Mouse (Mus musculus): ENCODE measurements around the gene Igtp. TPM values are rescaled to one million over a fixed set of nuclear protein-coding genes. Genes with fewer than 3 reads are reported as not detected.
"Not testable (repeated sequence)": the region's sequence is repeated elsewhere in the genome, so short reads cannot be mapped to it uniquely, and the experiment has no call there.

The Igtp gene
- 1 to 10 TPM; 2.4 to 5.5 (median 3.6) TPM for total RNA-seq (2022)

DNA sequence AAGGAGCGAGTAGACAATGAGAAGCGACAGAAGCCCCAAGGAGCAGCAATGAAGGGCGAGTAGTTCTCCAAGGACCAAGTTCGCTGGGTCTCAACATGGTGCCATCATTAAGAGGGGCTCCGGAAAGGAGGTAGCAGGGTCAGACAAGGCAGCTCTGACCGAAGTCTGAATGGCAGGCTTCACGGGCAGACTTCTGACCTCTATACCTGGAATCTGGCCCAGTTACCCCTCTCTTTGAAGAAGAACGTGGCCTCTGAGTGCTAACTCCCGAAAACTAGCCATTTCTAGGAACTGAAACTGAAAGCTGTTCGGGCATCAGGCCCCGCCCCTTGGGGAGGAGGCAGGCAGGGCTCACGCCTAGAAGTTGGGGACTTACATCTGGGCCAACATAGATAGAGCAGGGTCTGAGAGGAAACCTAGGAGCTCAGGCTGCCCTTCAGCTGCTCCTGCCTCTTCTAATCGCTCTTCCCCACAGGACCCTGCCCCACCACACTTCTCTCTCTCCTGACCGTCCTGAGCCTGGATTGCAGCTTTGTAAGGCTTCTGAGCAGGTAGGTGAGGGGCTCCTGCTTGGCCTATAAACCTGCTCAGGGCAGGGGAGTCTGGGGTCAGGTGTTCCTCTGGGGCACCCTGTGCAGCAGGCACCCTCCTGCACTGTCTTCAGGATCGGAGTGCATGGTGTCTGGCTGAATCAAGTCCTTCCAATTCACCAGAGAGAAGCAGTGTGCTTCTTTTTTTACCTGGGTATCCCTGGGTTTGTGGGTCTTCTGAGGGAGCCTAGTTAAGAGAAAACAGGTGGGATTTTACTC lies at the start of gene Igtp, which contains the start of gene Irgm2:
Igtp (plus strand) TSS at position 328 of the 809 bp plus-strand sequence.
Irgm2 (plus strand) TSS at position 390 of the 809 bp plus-strand sequence.
- DNase-seq (ENCODE audit: low spot score in 2 of 2) = peak in 1 of 2 experiments; percentile 21

DNA sequence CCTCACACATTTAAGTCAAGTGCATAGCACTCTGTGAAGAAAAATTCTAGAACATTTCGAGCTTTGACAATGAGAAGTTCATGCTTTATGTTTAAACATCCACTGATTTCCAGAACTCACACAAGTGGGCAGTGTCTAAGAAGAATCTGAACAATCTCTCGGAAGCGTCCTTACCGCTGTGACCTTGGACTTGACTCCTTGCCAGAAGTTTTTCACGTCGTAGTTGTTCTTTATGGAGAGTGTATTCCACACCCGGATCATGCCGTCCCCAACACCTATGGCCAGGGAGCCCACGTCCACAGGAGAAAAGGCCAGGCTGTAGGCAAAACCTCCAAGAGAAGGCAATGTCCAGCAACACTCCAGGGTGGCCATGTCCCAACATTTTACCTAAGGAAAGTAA lies 43.9 kb upstream of the Igtp start:
- DNase-seq (ENCODE audit: low spot score in 2 of 2) = no peak

DNA sequence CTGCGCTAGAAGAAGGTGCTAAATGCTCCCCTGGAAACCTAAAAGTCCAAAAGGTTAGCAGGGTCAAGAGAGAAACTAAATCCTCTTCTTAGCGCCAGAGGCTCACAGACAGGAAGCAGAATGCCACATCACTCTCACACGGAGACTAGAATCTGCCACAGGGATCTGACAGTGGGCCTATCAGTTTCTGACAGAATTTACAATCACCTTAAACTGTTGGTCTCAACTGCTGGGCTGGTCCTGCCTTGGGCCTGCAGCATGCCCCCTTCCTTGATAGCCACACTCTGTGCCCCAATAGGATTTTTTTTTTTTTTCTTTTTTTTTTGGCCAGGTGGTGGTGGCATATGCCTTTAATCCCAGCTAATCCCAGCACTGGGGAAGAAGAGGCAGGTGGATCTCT lies 42.5 kb upstream of the Igtp start:
- no peak for DNase-seq (ENCODE audit: low spot score in 2 of 2)

DNA sequence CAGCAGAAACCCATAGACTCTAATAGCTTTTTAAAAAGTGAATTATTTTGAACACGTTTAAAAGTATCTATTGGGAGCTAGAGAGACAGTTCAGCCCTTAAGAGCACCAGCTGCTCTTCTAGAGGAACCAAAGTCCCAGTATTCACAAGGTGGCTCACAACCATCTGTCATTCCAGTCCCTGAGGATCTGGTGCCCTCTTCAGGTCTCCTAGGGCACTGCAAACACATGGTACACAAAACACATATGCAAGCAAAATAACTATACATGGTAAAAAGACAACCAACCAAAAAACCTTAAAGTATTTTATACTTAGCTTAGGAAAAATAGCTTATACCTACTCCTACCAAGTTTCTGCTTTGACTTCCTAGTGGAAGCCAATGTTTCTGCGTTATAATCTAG lies 34.3 kb upstream of the Igtp start:
- DNase-seq (ENCODE audit: low spot score in 2 of 2) = no peak

DNA sequence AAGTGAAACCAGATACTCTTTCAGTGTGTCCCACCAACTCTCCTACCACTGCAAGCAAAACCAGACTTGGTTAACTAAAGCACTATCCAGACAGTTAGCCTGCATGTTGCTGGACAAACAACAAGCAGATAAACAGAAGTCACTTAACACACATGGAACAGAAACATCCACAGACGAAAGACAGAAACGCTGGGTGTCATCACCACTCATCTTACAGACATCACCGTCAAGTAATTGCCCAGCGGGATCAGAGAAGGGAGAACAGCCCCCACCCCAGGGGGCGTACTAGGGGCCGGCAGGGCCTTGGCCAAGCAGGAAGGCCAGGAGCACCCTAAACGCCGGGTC lies 31.6 kb upstream of the Igtp start:
- DNase-seq (ENCODE audit: low spot score in 2 of 2) = no peak

DNA sequence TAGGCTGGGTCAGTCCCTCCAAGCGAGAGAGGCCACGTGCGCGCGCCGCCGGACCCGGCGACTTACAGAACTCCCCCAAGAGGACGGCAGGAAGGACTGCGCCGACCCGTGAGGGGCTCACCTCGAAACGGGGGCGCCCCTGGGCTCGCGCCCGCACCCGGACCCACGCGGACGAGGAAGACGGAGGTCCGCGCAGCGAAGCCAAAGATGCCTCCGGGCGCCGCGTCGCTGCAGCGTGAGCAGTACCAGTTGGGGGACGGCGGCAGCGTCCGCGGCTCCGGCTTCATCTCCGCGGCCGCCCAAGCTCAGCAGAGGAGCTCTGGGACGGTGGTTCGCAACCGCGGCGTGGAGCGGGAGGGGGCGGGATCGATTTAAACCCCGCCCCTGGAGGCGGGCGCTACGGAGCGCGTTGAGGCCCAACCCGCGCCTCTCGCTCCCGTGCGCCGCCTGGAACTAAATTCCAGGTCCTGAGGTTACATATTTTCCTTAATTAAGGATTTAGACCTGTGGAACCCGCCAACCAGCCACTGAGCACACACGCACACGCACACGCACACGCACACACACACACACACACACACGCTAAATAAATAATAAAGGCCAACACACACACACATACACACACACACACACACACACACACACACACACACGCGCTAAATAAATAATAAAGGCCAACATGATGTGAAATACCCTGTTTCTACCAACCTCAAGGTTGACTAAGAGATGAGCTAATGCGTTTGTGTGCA lies 31.0 kb upstream of the Igtp start, which contains the start of gene Gemin5:
Gemin5 (minus strand) TSS at position 373 of the 749 bp plus-strand sequence.
- DNase-seq (ENCODE audit: low spot score in 2 of 2) = peak; percentile 63 to 83

DNA sequence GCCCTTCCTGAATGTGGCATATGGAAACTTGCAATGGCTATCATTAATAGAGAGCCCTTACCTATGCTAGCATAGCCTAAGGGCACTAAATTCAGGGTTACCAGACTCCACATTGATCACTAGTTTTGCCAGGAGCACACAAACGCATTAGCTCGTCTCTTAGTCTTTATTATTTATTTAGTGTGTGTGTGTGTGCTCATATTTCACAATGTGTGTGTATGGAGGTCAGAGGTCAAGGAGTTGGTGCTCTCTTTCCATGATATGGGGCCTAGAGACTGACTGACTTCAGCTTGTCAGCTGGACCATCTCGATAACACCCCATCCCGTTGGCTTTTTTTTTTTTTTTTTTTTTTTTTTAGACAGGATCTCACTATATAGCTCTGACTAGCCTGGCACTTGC lies 29.7 kb upstream of the Igtp start:
- DNase-seq (ENCODE audit: low spot score in 2 of 2) = no peak

DNA sequence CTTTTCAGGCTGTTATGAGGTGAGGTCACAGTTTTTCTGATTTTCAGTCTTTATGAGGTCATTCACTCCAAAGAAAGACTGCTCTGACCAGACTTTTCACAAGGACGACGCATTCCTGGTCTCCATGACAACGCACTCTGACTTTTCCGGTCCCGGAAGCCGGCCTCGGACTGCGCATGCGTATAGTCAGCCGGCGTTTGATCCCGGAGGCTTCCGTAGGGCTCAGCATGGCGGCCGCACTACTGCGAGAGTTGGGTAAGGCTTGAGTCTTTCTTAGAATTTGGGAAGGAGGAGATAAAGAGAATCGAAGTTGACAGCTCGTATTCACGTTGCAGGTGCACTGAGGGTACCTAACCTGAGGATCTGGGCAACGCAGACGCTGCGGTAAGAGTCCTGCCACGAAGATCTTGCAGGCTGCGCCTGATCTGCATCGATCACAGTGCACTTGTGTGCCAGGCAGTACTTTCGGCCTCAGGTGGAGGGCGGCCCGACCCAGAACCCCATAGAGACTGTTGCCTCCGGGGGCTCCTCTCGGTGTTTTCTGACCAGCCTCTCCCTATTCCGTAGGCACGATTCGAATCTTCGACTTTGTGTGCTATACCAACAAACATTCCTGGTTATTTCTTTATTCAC lies 27.8 kb upstream of the Igtp start, which contains the start of gene Mrpl22:
Mrpl22 (plus strand) TSS at position 203 of the 633 bp plus-strand sequence.
- DNase-seq (ENCODE audit: low spot score in 2 of 2) = peak; percentile 92 to 96

DNA sequence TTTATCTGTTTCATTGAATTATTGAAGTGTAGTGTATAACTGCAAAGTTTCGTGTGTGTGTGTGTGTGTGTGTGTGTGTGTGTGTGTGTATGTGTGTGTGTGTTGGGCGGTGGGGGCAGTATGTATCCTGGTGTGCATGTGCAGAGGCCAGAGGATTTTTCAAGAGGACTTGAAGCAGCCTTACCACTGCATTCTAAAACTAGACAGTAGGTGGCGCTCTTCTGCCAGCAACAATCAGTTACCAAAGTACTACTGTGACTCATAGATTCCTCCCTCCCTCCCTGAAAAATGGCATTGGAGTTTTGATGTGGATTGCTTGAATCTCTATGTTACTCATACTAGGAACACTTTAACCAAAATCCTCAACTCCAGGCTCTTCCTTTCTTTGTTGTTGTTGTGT lies 19.8 kb upstream of the Igtp start:
- peak; percentile 75 to 85 for DNase-seq (ENCODE audit: low spot score in 2 of 2)

DNA sequence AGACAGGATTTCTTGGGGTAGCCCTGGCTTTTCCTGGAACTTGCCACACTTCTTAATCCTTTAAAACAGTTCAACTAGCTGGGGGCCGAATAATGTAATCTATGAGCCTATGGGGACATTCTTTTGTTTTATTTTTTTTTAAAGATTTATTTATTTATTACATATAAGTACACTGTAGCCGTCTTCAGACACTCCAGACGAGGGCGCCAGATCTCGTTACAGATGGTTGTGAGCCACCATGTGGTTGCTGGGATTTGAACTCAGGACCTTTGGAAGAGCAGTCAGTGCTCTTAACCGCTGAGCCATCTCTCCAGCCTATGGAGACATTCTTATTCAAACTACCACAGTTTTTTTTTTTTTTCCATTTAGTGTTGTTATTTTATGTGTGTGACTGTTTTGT lies 19.4 kb upstream of the Igtp start:
- not testable (repeated sequence) for DNase-seq (ENCODE audit: low spot score in 2 of 2)

DNA sequence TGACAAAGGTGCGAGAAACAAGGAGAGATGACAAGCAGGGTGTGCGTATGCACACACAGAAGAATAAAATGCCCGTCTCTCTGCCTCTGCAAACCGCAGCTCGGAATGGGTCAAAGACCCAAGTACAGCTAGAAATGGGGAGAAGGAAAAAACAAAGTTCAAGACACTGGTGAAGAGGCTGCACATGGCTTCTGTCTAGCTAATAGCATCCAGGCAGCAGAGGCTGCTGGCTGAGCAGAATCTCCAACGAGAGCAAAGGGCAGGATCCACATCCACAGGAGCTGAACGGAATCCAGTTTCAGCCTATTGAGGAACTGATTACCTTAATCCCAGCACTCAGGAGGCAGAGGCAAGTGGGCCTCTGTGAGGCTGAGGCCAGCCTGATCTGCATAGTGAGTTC lies 18.6 kb upstream of the Igtp start:
- no peak for DNase-seq (ENCODE audit: low spot score in 2 of 2)

DNA sequence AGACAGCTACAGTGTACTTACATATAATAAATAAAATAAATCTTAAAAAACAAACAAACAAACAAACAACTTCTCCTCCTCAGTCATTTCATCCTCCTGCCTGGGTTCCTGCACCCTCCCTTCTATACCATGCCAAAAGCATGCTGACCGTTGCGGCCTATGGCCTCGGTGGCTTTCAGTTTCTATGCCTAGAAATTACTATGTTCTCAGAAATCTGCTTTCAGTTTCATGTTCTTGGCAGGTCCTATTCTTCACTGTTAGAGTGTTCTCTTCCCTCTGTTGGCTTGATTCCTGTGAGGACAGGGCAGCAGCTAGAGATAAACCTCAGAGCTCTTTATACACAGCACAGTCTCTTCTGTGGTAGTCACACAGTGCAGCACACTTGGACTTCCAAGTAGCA lies 15.8 kb upstream of the Igtp start:
- no peak for DNase-seq (ENCODE audit: low spot score in 2 of 2)

DNA sequence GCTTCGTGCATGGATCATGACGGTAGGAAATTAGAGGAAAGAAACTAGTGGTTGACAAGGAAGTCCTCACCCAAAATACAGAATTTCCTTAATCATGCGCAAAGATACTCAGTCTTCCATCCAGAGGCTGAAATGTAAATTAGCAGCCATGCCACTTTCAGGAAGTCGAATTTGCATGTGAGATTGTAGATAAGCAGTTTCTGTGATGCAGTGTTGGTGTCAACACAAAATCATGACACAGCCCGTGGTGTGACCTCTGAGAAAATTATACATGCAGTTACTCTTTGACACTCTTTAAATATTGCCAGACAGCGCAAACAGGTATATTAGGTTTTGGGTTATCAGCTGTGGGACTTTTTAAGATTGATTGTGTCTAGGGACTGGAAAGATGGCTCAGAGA lies 9.7 kb upstream of the Igtp start:
- no peak for DNase-seq (ENCODE audit: low spot score in 2 of 2)

DNA sequence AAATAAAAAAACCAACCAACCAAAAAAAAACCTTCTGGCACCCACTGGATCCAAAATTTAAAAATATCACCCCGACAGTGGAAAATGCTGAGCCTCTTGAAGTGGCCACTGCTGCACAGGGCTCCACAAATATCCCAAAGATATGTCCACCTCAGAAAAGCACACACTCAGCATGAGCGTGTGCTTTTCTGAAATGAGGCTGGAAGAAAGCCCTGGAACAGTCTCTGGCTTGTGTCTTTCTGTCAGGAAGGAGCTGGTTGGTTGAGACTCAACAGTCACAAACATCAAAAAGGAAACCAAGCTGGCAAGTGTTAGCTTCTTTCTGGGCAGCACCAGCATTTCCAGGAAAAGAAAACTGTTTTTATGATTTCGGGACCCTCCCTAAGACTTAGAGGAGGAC lies 6.0 kb upstream of the Igtp start:
- no peak for DNase-seq (ENCODE audit: low spot score in 2 of 2)

DNA sequence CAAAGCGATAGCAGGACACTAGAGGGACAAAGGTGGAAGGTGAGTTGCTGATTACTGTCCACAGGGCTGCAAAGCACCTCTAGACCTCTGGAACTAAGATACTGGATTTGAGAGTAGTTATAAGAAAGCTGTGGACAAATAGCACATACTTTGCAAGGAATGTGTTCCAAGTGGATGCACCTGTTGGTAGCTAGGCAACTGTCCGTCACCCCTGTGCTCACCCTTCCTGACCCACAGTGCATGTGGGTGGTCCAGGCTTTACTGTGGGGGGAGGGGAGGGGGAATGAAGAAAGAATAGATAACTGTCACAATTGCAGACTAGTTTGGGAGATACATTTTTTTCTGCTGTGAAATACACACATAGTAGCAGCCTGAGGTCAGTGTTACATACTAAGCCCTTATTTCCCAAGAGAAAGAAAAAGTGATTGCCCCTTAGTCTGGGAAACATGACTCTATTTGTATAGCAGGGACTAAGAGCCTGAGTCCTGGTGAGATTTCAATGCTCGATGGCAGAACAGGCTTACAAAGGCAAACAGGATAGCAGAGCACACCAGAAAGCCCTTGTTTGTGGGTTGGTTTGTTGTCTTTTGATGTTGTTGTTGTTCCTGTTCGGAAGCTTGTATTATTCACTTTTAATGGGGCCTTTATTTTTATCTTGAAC lies 5.4 kb upstream of the Igtp start:
- DNase-seq (ENCODE audit: low spot score in 2 of 2) = no peak

DNA sequence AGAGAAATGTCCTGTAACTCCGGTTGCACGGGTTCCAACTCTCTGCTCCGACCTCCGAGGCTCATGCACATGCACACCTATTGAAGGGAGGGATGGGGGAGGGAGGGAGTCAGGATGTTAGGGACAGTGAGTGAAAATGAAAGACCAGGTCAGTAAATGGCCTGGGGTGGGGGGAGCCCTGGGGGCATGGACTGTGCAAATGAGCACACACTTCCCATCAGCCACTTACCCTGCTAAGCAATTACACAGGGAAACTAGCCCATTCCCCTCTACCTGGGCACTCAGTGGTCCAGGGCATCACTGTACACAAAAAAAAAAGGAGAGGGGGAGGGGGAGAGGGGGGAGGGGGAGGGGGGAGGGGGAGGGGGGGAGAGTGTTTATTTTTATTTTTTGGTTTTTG lies 693 bp upstream of the Igtp start:
- no peak for DNase-seq (ENCODE audit: low spot score in 2 of 2)

DNA sequence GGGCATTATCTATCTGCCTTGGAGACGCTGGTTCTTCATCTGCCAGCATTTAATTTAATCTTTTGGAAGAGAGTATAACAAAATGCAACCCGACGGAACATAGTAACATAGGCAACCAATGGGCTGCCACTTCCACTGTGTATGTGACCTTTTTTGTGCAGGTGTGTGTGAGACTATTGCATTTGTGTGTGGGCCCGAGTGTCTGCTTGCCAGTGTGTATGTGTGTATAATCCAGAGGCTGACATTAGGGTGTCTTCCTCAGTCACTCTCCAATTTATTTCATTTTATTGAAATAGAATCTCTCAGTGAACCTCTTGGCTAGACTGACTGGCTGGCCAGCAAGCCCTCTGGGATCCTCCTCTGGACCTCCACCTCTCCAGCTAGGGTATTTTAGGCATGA lies 870 bp downstream of the Igtp start:
- no peak for DNase-seq (ENCODE audit: low spot score in 2 of 2)

DNA sequence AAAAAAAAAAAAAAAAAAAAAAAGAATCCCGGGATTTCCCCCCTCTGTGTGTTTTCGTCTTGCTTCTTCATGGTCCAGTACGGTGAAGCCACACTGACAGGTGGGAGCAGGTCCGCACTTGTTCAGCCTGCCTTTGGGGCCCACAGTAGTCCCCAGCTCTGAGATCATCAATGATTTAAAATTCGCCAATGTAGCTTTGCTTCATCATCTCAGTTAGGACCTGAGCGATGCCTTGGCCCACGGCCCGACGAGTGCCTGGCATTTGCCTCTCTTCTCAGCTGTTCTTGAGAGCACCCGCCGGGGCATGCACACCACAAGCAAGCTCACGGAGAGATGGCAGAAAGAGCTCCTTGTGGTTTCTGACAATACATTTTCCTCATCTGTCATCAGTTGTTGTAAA lies 1.7 kb downstream of the Igtp start:
- no peak for DNase-seq (ENCODE audit: low spot score in 2 of 2)

DNA sequence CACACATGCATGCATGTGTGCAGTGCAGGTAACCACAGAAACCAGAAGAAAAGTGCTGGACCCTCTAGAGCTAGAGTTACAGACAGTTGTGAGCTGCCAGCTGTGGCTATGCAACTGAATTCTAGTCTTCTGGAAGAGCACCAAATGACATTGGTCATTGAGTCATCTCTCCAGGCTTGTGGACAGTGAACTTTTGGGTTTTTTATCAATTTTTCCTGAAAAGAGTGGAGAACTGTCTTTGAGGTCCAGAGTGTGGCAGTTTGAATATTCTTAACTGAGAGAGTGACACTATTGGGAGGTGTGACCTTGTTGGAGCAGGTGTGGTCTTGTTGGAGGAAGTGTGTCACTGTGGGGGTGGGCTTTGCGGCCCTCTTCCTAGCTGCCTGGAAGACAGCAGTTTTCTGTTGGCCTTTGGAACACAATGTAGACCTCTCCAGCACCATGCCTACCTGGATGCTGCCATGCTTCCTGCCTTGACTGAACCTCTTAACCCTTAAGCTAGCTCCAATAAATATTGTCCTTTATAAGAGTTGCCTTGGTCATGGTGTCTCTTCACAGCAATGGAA lies 11.0 kb downstream of the Igtp start:
- no peak for DNase-seq (ENCODE audit: low spot score in 2 of 2)

DNA sequence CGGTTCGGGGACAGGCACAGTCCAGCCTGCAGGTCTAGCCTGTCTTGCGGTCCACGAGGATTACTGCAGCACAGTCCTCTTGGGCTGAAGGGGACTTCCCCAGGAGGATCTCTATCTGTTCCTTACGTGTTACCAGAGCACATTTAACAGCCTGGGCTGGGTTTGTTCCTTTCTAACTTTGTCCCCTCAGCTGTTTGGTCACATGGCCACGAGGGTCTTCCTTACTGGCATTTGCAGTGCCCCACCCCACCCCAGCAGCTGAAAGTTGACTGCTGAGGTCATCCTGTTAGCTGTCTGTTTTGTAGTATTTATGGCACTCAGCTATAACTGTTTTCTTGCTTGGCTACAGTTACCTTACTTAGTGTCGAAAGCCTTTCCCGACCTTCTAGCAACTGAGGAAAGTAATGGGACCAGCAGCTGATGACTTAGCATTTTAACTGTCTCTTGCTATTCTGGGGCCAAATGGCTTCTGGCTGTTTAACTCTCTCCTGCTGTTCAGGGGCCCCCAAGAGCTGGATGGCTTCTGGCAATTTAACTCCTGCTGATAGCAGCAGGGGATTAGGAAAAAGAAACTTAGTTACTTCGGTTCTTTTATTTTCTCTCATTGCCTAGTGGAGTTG lies 11.8 kb downstream of the Igtp start:
- no peak for DNase-seq (ENCODE audit: low spot score in 2 of 2)

DNA sequence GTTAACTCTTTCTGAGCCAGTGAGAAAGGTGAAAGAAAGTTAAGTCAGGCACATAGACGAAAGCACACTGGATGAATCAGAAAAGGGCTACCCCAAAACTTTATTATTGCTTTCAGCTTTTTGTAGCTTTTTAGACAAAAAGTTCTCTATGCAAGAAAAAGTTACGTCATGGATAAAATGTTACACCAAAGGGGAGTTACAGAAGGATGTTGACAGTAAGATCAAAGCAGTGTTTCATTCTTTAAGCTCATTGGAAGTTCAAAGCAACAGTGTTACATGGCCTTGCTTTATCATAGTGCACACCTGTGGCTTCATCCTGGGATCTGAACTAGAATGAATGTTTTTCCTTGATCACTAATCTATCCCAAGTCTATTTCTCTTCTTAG lies 12.3 kb downstream of the Igtp start:
- no peak for DNase-seq (ENCODE audit: low spot score in 2 of 2)

Data from layer of hippocampus, adult 8-10 months (tissue).